Mouse (Mus musculus) embryo, embryonic 10.5 days (tissue): Measurements from ENCODE around the gene Zfp980.
A peak's percentile ranks its signal among the peaks of the same experiment; 100 is the strongest.
"Not testable (repeated sequence)": the region's sequence is repeated elsewhere in the genome, so short reads cannot be mapped to it uniquely, and the experiment has no call there.

Experiments used
- DNase-seq: peaks from one replicate; pipeline ENCODE4 v3.0.0-alpha.2; 2015; ENCODE audit warnings: low spot score

The Zfp980 gene

GRCm38 (mm10) chr4:145670385-145670784, at the start of gene Zfp980:
TSS of gene Zfp980 (plus strand) at chr4:145670685.
- DNase-seq = not testable (repeated sequence)

- DNase-seq = not testable (repeated sequence)
Observed at GRCm38 (mm10) chr4:145640416-145641185, 29.9 kb upstream of the Zfp980 start.

GRCm38 (mm10) chr4:145674286-145674780, 3.8 kb downstream of the Zfp980 start:
- not testable (repeated sequence) for DNase-seq

GRCm38 (mm10) chr4:145680217-145680616, 9.7 kb downstream of the Zfp980 start:
- not testable (repeated sequence) for DNase-seq

GRCm38 (mm10) chr4:145680672-145681387, 10.3 kb downstream of the Zfp980 start:
- not testable (repeated sequence) for DNase-seq

- DNase-seq = not testable (repeated sequence)
Observed at GRCm38 (mm10) chr4:145682021-145682420, 11.5 kb downstream of the Zfp980 start.

- DNase-seq = not testable (repeated sequence)
Observed at GRCm38 (mm10) chr4:145683024-145683766, 12.7 kb downstream of the Zfp980 start.

GRCm38 (mm10) chr4:145686061-145686460, 15.6 kb downstream of the Zfp980 start:
- DNase-seq = not testable (repeated sequence)

GRCm38 (mm10) chr4:145744935-145745644, 74.6 kb downstream of the Zfp980 start:
- peak; percentile 46 for DNase-seq

- not testable (repeated sequence) for DNase-seq
Observed at GRCm38 (mm10) chr4:145745645-145745991, 75.1 kb downstream of the Zfp980 start.
